In the genomic region with DNA sequence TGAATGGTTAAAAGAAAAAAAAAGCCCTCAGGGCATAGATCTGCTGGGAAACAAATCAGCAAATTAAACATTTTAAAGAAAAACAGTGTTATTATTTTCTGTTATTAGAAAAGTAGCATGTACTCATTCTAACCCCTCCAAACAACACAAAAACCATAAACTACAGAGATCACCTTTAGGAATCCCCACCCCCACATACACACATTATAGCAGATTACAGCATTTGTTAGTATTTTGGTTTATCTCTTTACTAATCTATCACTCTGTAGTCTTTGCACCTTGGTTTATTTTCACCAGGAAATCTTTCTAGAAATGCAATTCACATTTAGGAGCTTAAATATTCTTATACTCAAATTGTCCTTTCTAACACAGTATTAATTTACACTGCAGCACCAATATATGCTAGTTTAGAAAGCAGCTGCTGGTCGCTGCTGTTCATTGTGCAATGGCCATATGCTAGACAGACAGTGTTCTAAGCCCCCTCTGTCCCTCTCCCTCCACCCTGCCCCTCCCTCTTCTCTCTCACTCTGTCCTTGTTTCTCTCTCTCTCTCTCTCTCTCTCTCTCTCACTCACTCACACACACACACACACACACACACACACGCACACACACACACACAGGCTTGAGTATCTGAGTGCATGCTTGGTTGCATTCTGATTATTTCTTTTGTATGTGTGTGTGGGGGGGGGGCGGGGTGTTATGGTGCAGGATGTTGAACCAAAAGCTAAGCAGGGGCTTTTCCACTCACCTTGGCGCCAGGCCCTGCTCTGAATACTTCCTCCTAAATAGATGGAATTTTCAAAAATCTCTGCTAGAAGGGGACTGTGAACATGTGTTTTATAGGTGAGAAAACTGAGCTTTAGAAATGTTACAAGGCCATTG, we compare ENCODE assay signal across 16 mouse cellular contexts.
DNase-seq lines count a peak whose midpoint lies in the region; ATAC-seq lines count a peak whose summit lies in the region.
"Had no signal": no experiment of that assay in that cellular context is flagged by ENCODE, and none has a peak within 500 bp of the region (broad histone marks: within the 10 kb centered on the region; RNA-seq: fewer than 3 reads in every experiment).

No protein-coding gene starts in this region.

- H3K4me2 ChIP-seq in forebrain, embryonic 14.5 days (ENCODE audit: low read length) = no peak overlapping the region
- H3K4me2 ChIP-seq in hindbrain, embryonic 16.5 days (ENCODE audit: low read length) = no peak overlapping the region
- H3K4me2 ChIP-seq in neural tube, embryonic 13.5 days = no peak overlapping the region
- H3K4me2 ChIP-seq: limb, embryonic 12.5 days; liver, embryonic 15.5 days; stomach, embryonic 15.5 days had no signal

- 0 out of 2 replicates have a peak overlapping the region, but pooled peaks have one; percentile 52 for H3K27ac ChIP-seq in forebrain, embryonic 14.5 days (ENCODE audit: low read depth, low read length)
- H3K27ac ChIP-seq in hindbrain, embryonic 16.5 days (ENCODE audit: low read depth, low read length) = no peak overlapping the region
- H3K27ac ChIP-seq in neural tube, embryonic 13.5 days (replicated peaks) = no peak overlapping the region
- H3K27ac ChIP-seq in limb, embryonic 10.5 days = no peak overlapping the region
- H3K27ac ChIP-seq: kidney, postnatal 0 days; limb, embryonic 12.5 days; liver, embryonic 15.5 days; stomach, embryonic 15.5 days had no signal

- no peaks in the 10 kb centered on the region for H3K4me1 ChIP-seq in forebrain, embryonic 14.5 days (ENCODE audit: control insufficient read depth, insufficient read depth, low read length)
- H3K4me1 ChIP-seq in hindbrain, embryonic 16.5 days (ENCODE audit: control insufficient read depth, insufficient read depth, low read depth, low read length) = no peaks in the 10 kb centered on the region
- H3K4me1 ChIP-seq in neural tube, embryonic 13.5 days (replicated peaks) = no peaks in the 10 kb centered on the region
- H3K4me1 ChIP-seq in limb, embryonic 10.5 days = no peaks in the 10 kb centered on the region
- H3K4me1 ChIP-seq: limb, embryonic 12.5 days; liver, embryonic 15.5 days; stomach, embryonic 15.5 days had no signal

- no peaks in the 10 kb centered on the region for H3K9me3 ChIP-seq in forebrain, embryonic 14.5 days (replicated peaks; ENCODE audit: control insufficient read depth, low read length)
- H3K9me3 ChIP-seq in hindbrain, embryonic 16.5 days (ENCODE audit: control insufficient read depth, low read length) = no peaks in the 10 kb centered on the region
- no peaks in the 10 kb centered on the region for H3K9me3 ChIP-seq in neural tube, embryonic 13.5 days
- no peaks in the 10 kb centered on the region for H3K9me3 ChIP-seq in limb, embryonic 10.5 days (replicated peaks)
- H3K9me3 ChIP-seq: limb, embryonic 12.5 days; liver, embryonic 15.5 days; stomach, embryonic 15.5 days had no signal

- DNase-seq in layer of hippocampus, adult 11-12 months (ENCODE audit: low spot score) = peak; percentile 1
- DNase-seq in layer of hippocampus, postnatal 36 days = no peak
- DNase-seq in forebrain, embryonic 14.5 days (ENCODE audit: low spot score) = peak; percentile 64
- DNase-seq in urinary bladder, postnatal 14 days (ENCODE audit: low spot score) = no peak
- no peak for DNase-seq in limb, embryonic 10.5 days (ENCODE audit: low spot score)
- DNase-seq: B cell, adult 2 months; cerebellum, postnatal 25 days; lung, postnatal 36 days; thymus, postnatal 25 days had no signal

- H3K9ac ChIP-seq in forebrain, embryonic 14.5 days (ENCODE audit: low read length) = no peak overlapping the region
- no peak overlapping the region for H3K9ac ChIP-seq in hindbrain, embryonic 16.5 days (ENCODE audit: low read depth, low read length)
- H3K9ac ChIP-seq in neural tube, embryonic 13.5 days = no peak overlapping the region
- H3K9ac ChIP-seq: limb, embryonic 12.5 days; liver, embryonic 15.5 days; stomach, embryonic 15.5 days had no signal

- no peak overlapping the region for H3K4me3 ChIP-seq in forebrain, embryonic 14.5 days (ENCODE audit: low read depth, low read length)
- H3K4me3 ChIP-seq in hindbrain, embryonic 16.5 days (ENCODE audit: low read length) = no peak overlapping the region
- no peak overlapping the region for H3K4me3 ChIP-seq in neural tube, embryonic 13.5 days
- H3K4me3 ChIP-seq in limb, embryonic 10.5 days = no peak overlapping the region
- H3K4me3 ChIP-seq: limb, embryonic 12.5 days; liver, embryonic 15.5 days; stomach, embryonic 15.5 days had no signal

- H3K36me3 ChIP-seq in forebrain, embryonic 14.5 days (ENCODE audit: control insufficient read depth, insufficient read depth, low read length) = no peaks in the 10 kb centered on the region
- H3K36me3 ChIP-seq in hindbrain, embryonic 16.5 days (ENCODE audit: control insufficient read depth, insufficient read depth, low read length) = no peaks in the 10 kb centered on the region
- H3K36me3 ChIP-seq in neural tube, embryonic 13.5 days = no peaks in the 10 kb centered on the region
- no peaks in the 10 kb centered on the region for H3K36me3 ChIP-seq in limb, embryonic 10.5 days
- H3K36me3 ChIP-seq: limb, embryonic 12.5 days; liver, embryonic 15.5 days; stomach, embryonic 15.5 days had no signal

- 0 out of 2 replicates have a peak, but pooled peaks cover 3% of the 10 kb centered on the region for H3K27me3 ChIP-seq in forebrain, embryonic 14.5 days (replicated peaks; ENCODE audit: control insufficient read depth, insufficient read depth, low read length)
- H3K27me3 ChIP-seq in hindbrain, embryonic 16.5 days (replicated peaks; ENCODE audit: control insufficient read depth, insufficient read depth, low read length) = no peaks in the 10 kb centered on the region; the same call in 1 of the 2 replicates
- H3K27me3 ChIP-seq in neural tube, embryonic 13.5 days = no peaks in the 10 kb centered on the region
- H3K27me3 ChIP-seq in limb, embryonic 10.5 days (ENCODE audit: low read depth, poor library complexity, severe bottlenecking) = peaks cover 14% of the 10 kb centered on the region; the same call in 1 of the 2 replicates
- H3K27me3 ChIP-seq: liver, embryonic 15.5 days; stomach, embryonic 15.5 days had no signal

- peak; percentile 90 for ATAC-seq in forebrain, embryonic 14.5 days
- peak; percentile 81 for ATAC-seq in hindbrain, embryonic 16.5 days
- ATAC-seq in neural tube, embryonic 13.5 days (ENCODE audit: low read depth) = peak; percentile 89
- no peak for ATAC-seq in activated CD4-positive, CD25-positive, alpha-beta regulatory T cell, adult 4 months

- WGBS in forebrain, embryonic 14.5 days = 37% methylated on average over 4 of the region's 4 CpGs
- WGBS in hindbrain, embryonic 16.5 days = 28% methylated on average over 4 of the region's 4 CpGs
- 49% methylated on average over 4 of the region's 4 CpGs for WGBS in neural tube, embryonic 13.5 days
- WGBS in limb, embryonic 10.5 days = 70% methylated on average over 4 of the region's 4 CpGs

Comparison
In these comparisons a context has a peak if more than half of its experiments do, and no peak if none do; other contexts are left out.
1. DNase-seq: peak in layer of hippocampus, adult 11-12 months (single experiment) and forebrain, embryonic 14.5 days (single experiment); none in layer of hippocampus, postnatal 36 days (0 of 2), urinary bladder, postnatal 14 days (single experiment) and limb, embryonic 10.5 days (single experiment).